Mouse (Mus musculus): ENCODE data around the gene Ankrd28. TPM values are rescaled to one million over a fixed set of nuclear protein-coding genes. Genes with fewer than 3 reads are reported as not detected.
A peak's percentile ranks its signal among the peaks of the same experiment; 100 is the strongest.
"Not testable (repeated sequence)": the region's sequence is repeated elsewhere in the genome, so short reads cannot be mapped to it uniquely, and the experiment has no call there.

Ankrd28 gene
- 7.3 and 7.9 TPM in 2 replicates for polyA plus RNA-seq (2014; fragmentation: Nextera tagmentation; extraction: Ambion mirVana)

DNA sequence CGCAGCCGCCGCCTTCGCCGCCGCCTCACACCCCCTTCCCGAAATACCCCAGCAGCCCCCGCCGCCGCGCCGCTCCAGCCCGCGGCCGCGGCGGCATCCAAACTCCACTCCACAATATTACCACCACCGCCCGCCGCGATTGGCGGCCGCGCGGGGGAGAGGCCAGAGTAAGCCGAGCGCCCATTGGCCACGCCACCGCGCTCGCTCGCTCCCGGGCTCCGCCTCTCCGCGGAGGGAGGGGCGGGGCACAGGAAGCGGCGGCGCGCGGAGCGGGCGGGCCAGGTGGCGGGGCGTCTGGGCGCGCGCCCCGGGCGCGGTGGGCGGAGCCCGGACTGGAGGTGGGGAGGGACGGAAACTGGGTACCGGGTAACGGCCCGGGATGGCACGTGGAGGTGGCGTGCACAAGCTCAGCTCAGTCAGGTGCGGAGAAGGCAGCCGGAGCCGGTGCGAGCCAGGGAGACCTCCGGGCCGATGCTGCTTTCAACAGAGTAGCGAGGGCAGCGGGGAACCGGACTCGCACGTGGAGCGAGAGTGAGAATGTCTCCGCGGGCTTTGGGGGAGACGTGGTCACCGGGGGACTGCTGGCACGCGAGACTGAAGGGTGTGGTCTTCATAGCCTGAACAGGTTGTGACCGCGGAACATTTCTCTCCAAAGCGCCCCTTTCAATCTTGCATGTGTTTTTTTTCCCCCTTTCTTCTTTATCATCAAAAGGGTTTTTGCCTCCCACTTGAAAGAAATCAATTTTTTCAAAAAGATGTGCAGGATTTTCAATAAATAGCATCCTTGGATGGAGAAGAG lies at the start of gene Ankrd28:
Gene Ankrd28, minus strand, starts transcription at position 81 of the 799 bp plus-strand sequence.
- ATAC-seq (replicated peaks; ENCODE audit: insufficient number of reproducible peaks, low FRiP score, low TSS enrichment) = peak; percentile 98
- H3K36me3 ChIP-seq (ENCODE audit: control insufficient read depth, insufficient read depth, low read length) = no peaks in the 10 kb centered on the region
- H3K4me1 ChIP-seq (ENCODE audit: control insufficient read depth, insufficient read depth, low read length) = no peaks in the 10 kb centered on the region
- no peaks in the 10 kb centered on the region for H3K27me3 ChIP-seq (ENCODE audit: control insufficient read depth, insufficient read depth, low read length)
- H3K4me3 ChIP-seq (ENCODE audit: low read depth, low read length) = peak within 1 kb of the TSS; percentile 93
- under 1% methylated on average over 68 of the region's 81 CpGs for WGBS (ENCODE audit: insufficient replicate concordance)
- peak within 1 kb of the TSS; percentile 90 for H3K9ac ChIP-seq (ENCODE audit: low read depth, low read length)
- no peaks in the 10 kb centered on the region for H3K9me3 ChIP-seq (replicated peaks; ENCODE audit: control insufficient read depth, low read length)
- peak within 1 kb of the TSS; percentile 85 for H3K4me2 ChIP-seq
- peak within 1 kb of the TSS; percentile 93 for H3K27ac ChIP-seq (ENCODE audit: low read depth, low read length)

DNA sequence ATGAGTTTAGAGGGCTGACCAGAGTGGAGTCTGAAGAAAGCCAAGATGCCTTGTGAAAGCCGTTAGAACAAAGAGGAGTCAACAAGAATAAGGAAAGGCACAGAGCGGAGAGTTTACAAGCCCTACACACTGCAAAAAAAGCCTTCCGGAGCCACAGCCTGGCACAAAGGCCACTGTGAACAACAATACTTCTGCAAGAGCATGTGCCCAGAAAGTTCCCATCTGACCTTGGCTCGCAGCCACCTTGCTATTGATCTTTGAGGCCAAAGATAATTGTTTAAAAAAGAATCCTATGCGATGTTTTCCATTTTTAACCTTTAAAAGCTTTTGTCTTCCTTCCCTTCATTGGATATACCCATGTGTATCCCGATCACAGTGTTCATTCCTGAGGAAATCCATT lies 49.0 kb upstream of the Ankrd28 start:
- H3K4me2 ChIP-seq = no peak overlapping the region
- H3K9ac ChIP-seq (ENCODE audit: low read depth, low read length) = no peak overlapping the region
- H3K36me3 ChIP-seq (ENCODE audit: control insufficient read depth, insufficient read depth, low read length) = no peaks in the 10 kb centered on the region
- no peaks in the 10 kb centered on the region for H3K4me1 ChIP-seq (ENCODE audit: control insufficient read depth, insufficient read depth, low read length)
- WGBS (ENCODE audit: insufficient replicate concordance) = 79% methylated on average over 6 of the region's 6 CpGs
- H3K27ac ChIP-seq (ENCODE audit: low read depth, low read length) = no peak overlapping the region
- H3K9me3 ChIP-seq (replicated peaks; ENCODE audit: control insufficient read depth, low read length) = no peaks in the 10 kb centered on the region
- no peaks in the 10 kb centered on the region for H3K27me3 ChIP-seq (ENCODE audit: control insufficient read depth, insufficient read depth, low read length)
- ATAC-seq (replicated peaks; ENCODE audit: insufficient number of reproducible peaks, low FRiP score, low TSS enrichment) = no peak
- no peak overlapping the region for H3K4me3 ChIP-seq (ENCODE audit: low read depth, low read length)

DNA sequence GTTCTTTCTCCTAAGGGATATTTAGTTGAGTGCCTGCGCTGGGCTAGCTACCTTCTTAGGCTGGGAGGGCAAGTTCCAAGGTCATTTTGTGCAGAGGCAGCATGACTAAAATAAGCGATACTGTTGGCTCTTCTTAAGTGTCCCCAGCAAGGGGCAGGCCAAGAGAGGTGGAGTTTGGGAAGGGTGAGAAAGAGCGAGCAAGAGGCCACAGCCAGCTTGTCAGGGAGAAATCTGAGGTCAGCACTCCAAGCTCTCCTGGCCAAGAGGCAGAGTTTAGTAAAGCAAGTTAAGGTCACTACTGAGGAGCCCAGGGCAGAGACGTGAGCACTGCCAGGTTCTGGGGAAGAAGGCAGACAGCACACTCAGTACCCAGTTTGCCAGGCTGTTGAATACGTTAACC lies 41.7 kb upstream of the Ankrd28 start:
- Histone ChIP-seq H3K4me1 (ENCODE audit: control insufficient read depth, insufficient read depth, low read length) (0 out of 2 replicates have a peak, but pooled peaks cover 2% of the 10 kb centered on the region), H3K9ac (ENCODE audit: low read depth, low read length) (no peak overlapping the region), H3K4me2 (no peak overlapping the region), H3K4me3 (ENCODE audit: low read depth, low read length) (no peak overlapping the region), H3K27ac (ENCODE audit: low read depth, low read length) (no peak overlapping the region), H3K9me3 (replicated peaks; ENCODE audit: control insufficient read depth, low read length) (peaks cover under 1% of the 10 kb centered on the region; the same call in 1 of the 2 replicates), H3K36me3 (ENCODE audit: control insufficient read depth, insufficient read depth, low read length) (no peaks in the 10 kb centered on the region), H3K27me3 (ENCODE audit: control insufficient read depth, insufficient read depth, low read length) (no peaks in the 10 kb centered on the region)
- 55% methylated on average over 5 of the region's 5 CpGs for WGBS (ENCODE audit: insufficient replicate concordance)
- no peak for ATAC-seq (replicated peaks; ENCODE audit: insufficient number of reproducible peaks, low FRiP score, low TSS enrichment)

DNA sequence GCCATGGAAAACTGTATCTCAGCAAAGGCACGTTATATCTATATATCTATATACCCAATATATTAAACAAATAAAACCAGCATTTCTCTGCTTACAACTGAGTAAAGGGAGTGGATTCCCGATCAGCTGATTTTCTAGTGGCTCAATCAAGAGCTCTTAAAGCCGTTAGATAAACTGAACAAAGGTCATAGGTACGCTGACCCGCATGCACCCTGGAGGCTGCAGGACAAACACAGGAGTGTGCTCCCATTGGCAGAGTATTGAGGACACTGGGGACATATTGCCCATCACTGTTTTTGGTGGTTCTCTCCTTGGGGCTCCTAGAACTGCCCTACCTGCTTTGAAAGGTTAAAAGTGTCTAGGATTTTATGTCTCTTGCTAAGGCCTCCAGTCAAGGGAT lies 40.0 kb upstream of the Ankrd28 start:
- H3K4me1 ChIP-seq (ENCODE audit: control insufficient read depth, insufficient read depth, low read length) = 0 out of 2 replicates have a peak, but pooled peaks cover 2% of the 10 kb centered on the region
- no peak overlapping the region for H3K27ac ChIP-seq (ENCODE audit: low read depth, low read length)
- H3K4me3 ChIP-seq (ENCODE audit: low read depth, low read length) = no peak overlapping the region
- H3K36me3 ChIP-seq (ENCODE audit: control insufficient read depth, insufficient read depth, low read length) = no peaks in the 10 kb centered on the region
- H3K9ac ChIP-seq (ENCODE audit: low read depth, low read length) = no peak overlapping the region
- H3K9me3 ChIP-seq (replicated peaks; ENCODE audit: control insufficient read depth, low read length) = peaks cover 9% of the 10 kb centered on the region
- whole genome bisulfite sequencing (ENCODE audit: insufficient replicate concordance) = 71% methylated on average over 5 of the region's 5 CpGs
- ATAC-seq (replicated peaks; ENCODE audit: insufficient number of reproducible peaks, low FRiP score, low TSS enrichment) = no peak
- H3K4me2 ChIP-seq = no peak overlapping the region
- H3K27me3 ChIP-seq (ENCODE audit: control insufficient read depth, insufficient read depth, low read length) = no peaks in the 10 kb centered on the region

DNA sequence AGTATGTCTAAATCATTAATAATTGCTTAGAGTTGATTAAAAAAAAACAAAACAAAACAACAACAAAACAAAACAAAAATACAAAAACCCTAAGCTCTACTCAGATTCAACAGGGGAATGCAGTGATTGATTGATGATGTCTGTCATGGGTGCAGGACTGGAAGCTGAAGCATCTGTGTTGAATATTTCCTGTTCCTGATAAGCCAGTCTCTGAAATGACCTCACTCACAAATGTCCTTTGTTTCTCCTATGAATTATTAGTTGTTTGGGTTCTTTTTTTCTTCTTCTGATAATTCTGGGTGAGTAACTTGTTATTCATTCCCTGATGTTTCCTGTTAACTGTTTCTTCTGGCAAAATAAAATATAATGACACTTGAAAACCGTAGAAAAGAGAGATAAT lies 38.1 kb upstream of the Ankrd28 start:
- H3K27ac ChIP-seq (ENCODE audit: low read depth, low read length) = no peak overlapping the region
- WGBS (ENCODE audit: insufficient replicate concordance) = 56% methylated on average over 1 of the region's 1 CpGs
- no peak overlapping the region for H3K9ac ChIP-seq (ENCODE audit: low read depth, low read length)
- H3K4me2 ChIP-seq = no peak overlapping the region
- H3K27me3 ChIP-seq (ENCODE audit: control insufficient read depth, insufficient read depth, low read length) = no peaks in the 10 kb centered on the region
- no peak for ATAC-seq (replicated peaks; ENCODE audit: insufficient number of reproducible peaks, low FRiP score, low TSS enrichment)
- peaks cover 9% of the 10 kb centered on the region for H3K9me3 ChIP-seq (replicated peaks; ENCODE audit: control insufficient read depth, low read length)
- H3K4me3 ChIP-seq (ENCODE audit: low read depth, low read length) = no peak overlapping the region
- H3K4me1 ChIP-seq (ENCODE audit: control insufficient read depth, insufficient read depth, low read length) = 0 out of 2 replicates have a peak, but pooled peaks cover 2% of the 10 kb centered on the region
- H3K36me3 ChIP-seq (ENCODE audit: control insufficient read depth, insufficient read depth, low read length) = no peaks in the 10 kb centered on the region

DNA sequence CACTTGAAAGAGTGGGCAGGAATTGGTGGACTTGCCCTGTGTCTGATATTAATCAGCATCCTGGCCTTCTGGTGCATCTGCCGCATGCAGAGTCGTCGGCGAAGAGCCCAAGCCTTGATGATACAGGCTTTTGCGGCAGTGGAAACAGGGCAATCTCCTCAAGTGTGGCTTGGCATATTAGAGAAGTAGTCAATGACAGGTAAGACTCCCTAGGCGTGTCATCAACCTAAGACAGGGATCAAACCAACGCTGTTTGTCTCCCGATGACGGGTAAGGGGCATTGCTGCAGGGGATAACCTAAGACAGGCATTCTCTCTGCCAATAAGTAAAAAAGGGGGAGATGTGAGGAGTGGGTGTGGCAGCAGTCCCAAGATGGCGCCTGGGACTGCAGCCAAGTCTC lies 35.9 kb upstream of the Ankrd28 start:
- not testable (repeated sequence) for H3K27me3 ChIP-seq (ENCODE audit: control insufficient read depth, insufficient read depth, low read length); H3K4me1 ChIP-seq (ENCODE audit: control insufficient read depth, insufficient read depth, low read length); H3K4me3 ChIP-seq (ENCODE audit: low read depth, low read length); H3K36me3 ChIP-seq (ENCODE audit: control insufficient read depth, insufficient read depth, low read length); H3K9ac ChIP-seq (ENCODE audit: low read depth, low read length); H3K4me2 ChIP-seq; H3K27ac ChIP-seq (ENCODE audit: low read depth, low read length); ATAC-seq (replicated peaks; ENCODE audit: insufficient number of reproducible peaks, low FRiP score, low TSS enrichment)
- peaks cover 13% of the 10 kb centered on the region for H3K9me3 ChIP-seq (replicated peaks; ENCODE audit: control insufficient read depth, low read length)
- WGBS (ENCODE audit: insufficient replicate concordance) = 94% methylated on average over 10 of the region's 10 CpGs

DNA sequence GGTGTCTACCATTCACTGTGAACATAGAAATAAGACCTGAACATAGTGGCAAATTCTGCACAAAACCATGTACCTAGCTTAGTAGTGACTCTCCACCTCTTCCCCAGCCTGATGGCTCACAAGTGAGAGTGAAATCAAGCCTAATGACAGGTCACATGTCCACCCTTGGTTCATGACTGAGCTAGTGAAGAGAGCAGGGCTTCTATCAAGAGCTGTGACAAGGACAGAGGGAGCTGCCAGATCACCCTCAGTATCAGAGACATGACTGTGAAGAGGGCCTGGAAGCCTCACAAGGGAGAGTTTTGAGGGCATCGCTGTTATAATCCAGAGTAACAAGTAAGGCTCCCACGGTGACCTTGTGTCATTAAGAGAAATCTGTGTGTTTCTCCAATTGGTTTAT lies 28.2 kb upstream of the Ankrd28 start:
- no peak for ATAC-seq (replicated peaks; ENCODE audit: insufficient number of reproducible peaks, low FRiP score, low TSS enrichment)
- Histone ChIP-seq H3K27me3 (ENCODE audit: control insufficient read depth, insufficient read depth, low read length) (no peaks in the 10 kb centered on the region), H3K9me3 (replicated peaks; ENCODE audit: control insufficient read depth, low read length) (peaks cover 4% of the 10 kb centered on the region; the same call in 1 of the 2 replicates), H3K4me2 (no peak overlapping the region), H3K9ac (ENCODE audit: low read depth, low read length) (no peak overlapping the region), H3K4me1 (ENCODE audit: control insufficient read depth, insufficient read depth, low read length) (peaks cover 15% of the 10 kb centered on the region), H3K4me3 (ENCODE audit: low read depth, low read length) (no peak overlapping the region), H3K36me3 (ENCODE audit: control insufficient read depth, insufficient read depth, low read length) (no peaks in the 10 kb centered on the region), H3K27ac (ENCODE audit: low read depth, low read length) (no peak overlapping the region)
- WGBS (ENCODE audit: insufficient replicate concordance) = 66% methylated on average over 2 of the region's 2 CpGs

DNA sequence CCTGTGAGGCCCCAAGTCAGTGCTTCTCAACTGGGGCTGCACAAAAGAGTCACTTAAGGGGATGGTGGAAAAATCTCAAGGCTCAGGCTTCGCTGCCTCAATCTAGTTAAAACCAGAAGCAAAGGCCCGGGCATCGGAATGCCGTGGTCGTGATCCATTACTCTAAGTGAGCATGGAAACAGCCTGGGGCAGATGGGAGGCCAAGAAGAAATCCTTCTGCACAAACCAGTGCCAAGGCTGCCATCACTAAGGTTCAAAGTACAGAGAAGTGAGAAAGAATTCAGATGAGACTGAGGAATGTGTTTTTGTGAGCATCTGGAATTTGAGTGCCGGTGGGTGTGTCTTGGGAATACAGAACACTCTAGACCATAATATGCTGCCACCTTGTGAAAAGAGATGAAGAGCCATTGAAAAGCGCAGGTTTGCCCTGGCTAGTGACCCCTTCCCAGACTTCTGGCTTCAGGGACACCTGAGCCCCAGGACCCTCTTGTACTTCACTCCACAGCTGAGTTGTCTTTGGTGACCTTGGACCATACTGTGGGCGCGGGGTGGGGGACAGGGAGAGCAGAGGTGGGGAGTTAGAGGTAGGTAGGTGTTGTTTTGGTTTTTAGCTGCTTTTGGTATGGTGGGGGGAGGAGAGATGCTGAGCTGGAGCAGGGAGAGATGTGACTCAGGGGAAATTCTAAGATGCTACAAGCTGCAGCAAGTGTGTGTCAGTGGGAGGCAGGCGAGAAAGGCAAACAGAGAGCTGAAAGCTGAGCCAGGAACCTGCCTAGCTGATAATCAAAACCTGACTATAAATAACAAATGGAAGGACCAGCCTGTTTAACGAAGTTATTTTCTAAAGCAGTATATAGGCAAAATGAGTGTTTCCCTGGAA lies 26.9 kb upstream of the Ankrd28 start:
- H3K9ac ChIP-seq (ENCODE audit: low read depth, low read length) = no peak overlapping the region
- H3K27me3 ChIP-seq (ENCODE audit: control insufficient read depth, insufficient read depth, low read length) = no peaks in the 10 kb centered on the region
- H3K27ac ChIP-seq (ENCODE audit: low read depth, low read length) = no peak overlapping the region
- no peak for ATAC-seq (replicated peaks; ENCODE audit: insufficient number of reproducible peaks, low FRiP score, low TSS enrichment)
- no peak overlapping the region for H3K4me2 ChIP-seq
- no peaks in the 10 kb centered on the region for H3K36me3 ChIP-seq (ENCODE audit: control insufficient read depth, insufficient read depth, low read length)
- peaks cover 4% of the 10 kb centered on the region; the same call in 1 of the 2 replicates for H3K9me3 ChIP-seq (replicated peaks; ENCODE audit: control insufficient read depth, low read length)
- 71% methylated on average over 11 of the region's 11 CpGs for WGBS (ENCODE audit: insufficient replicate concordance)
- H3K4me3 ChIP-seq (ENCODE audit: low read depth, low read length) = no peak overlapping the region
- H3K4me1 ChIP-seq (ENCODE audit: control insufficient read depth, insufficient read depth, low read length) = peaks cover 15% of the 10 kb centered on the region
